Mouse (Mus musculus) stomach, embryonic 15.5 days (tissue): Measurements from ENCODE around the gene Cntnap2. TPM values are rescaled to one million over a fixed set of nuclear protein-coding genes. Genes with fewer than 3 reads are reported as not detected.
A peak's percentile ranks its signal among the peaks of the same experiment; 100 is the strongest.

Source experiments
- ATAC-seq: fragments of 200-750 bp; cut with Nextera tagmentation; 2 replicates; pipeline ENCODE4 v1.8.0; 2017; ENCODE audit warnings: low read depth, moderate number of reproducible peaks, moderate TSS enrichment; ENCODE audit not compliant: insufficient read depth, low FRiP score
- H3K27ac ChIP-seq: fragments of 300-500 bp; sonication (generic); 2 replicates; pipeline ENCODE4 v1.5.1; 2015; ENCODE audit warnings: mild to moderate bottlenecking, inconsistent platforms
- H3K27me3 ChIP-seq: fragments of 300-500 bp; sonication (generic); replicated peaks from 2 replicates; pipeline ENCODE4 v1.6.1; 2015; ENCODE audit warnings: inconsistent platforms
- H3K36me3 ChIP-seq: fragments of 300-500 bp; sonication (generic); 2 replicates; pipeline ENCODE4 v1.6.1; 2015; ENCODE audit warnings: inconsistent platforms
- H3K4me1 ChIP-seq: fragments of 300-500 bp; sonication (generic); 2 replicates; pipeline ENCODE4 v1.6.1; 2015; ENCODE audit warnings: inconsistent platforms
- H3K4me2 ChIP-seq: fragments of 300-500 bp; sonication (generic); 2 replicates; pipeline ENCODE4 v1.6.1; 2015; ENCODE audit warnings: mild to moderate bottlenecking, inconsistent platforms
- H3K4me3 ChIP-seq: fragments of 300-500 bp; sonication (generic); replicated peaks from 2 replicates; pipeline ENCODE4 v1.5.1; 2015; ENCODE audit warnings: inconsistent platforms
- H3K9ac ChIP-seq: fragments of 300-500 bp; sonication (generic); 2 replicates; pipeline ENCODE4 v1.6.1; 2015; ENCODE audit warnings: inconsistent platforms
- H3K9me3 ChIP-seq: fragments of 300-500 bp; sonication (generic); 2 replicates; pipeline ENCODE4 v1.6.1; 2016; ENCODE audit warnings: inconsistent platforms
- WGBS: fragments of 180-500 bp; shearing (Covaris S2); methylation state at CpG from one replicate; pipeline ENCODE4 v1.1.7; 2015; 5-methylcytosine and 5-hydroxymethylcytosine counted together
- polyA plus RNA-seq: library from polyadenylated mRNA; unstranded; fragments of >200 nt; fragmentation: Nextera tagmentation; extraction: Ambion mirVana; gene quantifications from 2 replicates; pipeline ENCODE4 v1.2.1, GENCODE M21; 2015

Cntnap2 gene
- polyA plus RNA-seq, 1 experiment from 2014 or later, result 1.7 TPM

DNA sequence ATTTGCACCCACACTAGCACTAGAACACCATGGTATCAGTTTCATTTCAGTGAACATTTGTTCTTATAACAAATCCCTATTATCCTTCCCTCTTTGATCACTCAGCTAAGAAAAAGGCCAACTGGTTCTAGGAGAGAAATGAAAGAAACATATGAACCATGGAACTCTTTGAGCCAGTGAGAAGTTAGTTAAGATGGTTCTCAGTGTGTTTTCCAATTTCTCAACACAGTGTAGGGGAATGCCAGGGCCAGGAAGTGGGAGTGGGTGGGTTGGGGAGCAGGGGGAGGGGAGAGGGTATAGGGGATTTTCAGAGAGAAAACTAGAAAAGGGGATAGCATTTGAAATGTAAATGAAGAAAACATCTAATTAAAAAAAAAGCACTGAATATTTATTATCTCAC, 286.8 kb downstream of the Cntnap2 start:
- no peak for ATAC-seq
- Histone ChIP-seq H3K27ac (no peak overlapping the region), H3K4me3 (no peak overlapping the region), H3K4me1 (no peaks in the 10 kb centered on the region), H3K9ac (no peak overlapping the region), H3K9me3 (no peaks in the 10 kb centered on the region), H3K4me2 (no peak overlapping the region), H3K36me3 (no peaks in the 10 kb centered on the region), H3K27me3 (no peaks in the 10 kb centered on the region)

DNA sequence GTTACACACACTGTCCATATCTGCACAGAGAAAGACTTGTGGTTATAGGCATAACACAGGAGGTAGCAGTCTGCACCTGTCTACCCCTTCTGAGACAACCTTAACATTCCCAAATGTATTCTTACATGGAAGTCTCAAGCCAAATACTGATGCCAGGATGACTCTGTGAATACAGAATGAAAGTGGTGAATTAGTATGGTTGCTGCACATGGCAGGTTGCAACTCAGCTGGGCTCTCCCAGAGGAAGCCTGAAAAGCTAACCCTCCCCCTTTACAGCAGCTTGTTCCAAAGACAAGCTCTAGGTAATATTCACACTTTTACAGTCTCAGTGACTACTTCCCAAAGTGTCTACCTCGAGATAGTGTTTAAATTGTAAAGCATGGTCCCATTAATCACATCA, 307.3 kb downstream of the Cntnap2 start:
- Histone ChIP-seq H3K36me3 (no peaks in the 10 kb centered on the region), H3K4me3 (no peak overlapping the region), H3K27ac (no peak overlapping the region), H3K9ac (no peak overlapping the region), H3K4me2 (no peak overlapping the region), H3K27me3 (no peaks in the 10 kb centered on the region), H3K4me1 (no peaks in the 10 kb centered on the region), H3K9me3 (no peaks in the 10 kb centered on the region)
- no peak for ATAC-seq
- 3% methylated on average over 1 of the region's 1 CpGs for WGBS

DNA sequence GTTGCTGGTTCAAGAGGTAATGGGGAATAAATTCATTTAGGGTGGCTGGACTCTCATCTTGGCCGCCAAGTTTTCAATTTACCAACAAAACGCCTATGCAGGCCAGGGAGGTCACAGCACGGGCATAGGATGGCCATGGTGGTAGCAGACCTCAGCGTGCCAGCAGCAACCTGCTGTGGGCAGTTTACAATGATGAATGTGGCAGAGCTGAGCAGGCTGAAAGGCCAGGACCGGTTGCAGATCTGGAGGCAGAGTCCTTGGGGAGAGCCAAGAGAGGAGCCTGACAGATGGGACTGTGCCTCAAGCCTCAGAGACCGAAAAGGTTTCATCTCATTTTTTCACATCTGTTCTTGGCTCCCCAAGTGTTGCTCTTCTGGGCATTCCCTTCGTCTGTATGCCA, 322.0 kb downstream of the Cntnap2 start:
- WGBS, result 61% methylated on average over 7 of the region's 7 CpGs

DNA sequence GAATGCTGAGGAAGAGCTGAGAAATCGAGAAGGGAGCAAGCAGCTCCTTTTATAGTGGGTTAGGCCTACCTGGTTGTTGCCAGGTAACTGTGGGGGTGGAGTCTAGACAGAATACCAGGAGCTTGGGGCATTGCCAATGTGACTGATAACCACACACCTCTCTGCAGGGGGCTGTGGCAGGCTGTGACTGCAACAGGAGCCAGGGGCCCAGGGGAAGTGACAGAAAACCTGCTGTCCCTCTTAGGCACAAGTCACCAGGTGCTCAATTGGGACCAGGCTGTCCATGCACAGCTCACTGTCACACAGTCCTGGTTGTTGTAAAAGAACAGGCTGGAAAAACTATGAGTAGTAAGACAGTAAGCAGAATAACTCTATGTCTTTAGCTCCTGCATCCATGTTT, 329.9 kb downstream of the Cntnap2 start:
- H3K4me3 ChIP-seq, result no peak overlapping the region
- H3K9ac ChIP-seq, result no peak overlapping the region
- no peaks in the 10 kb centered on the region for H3K4me1 ChIP-seq
- no peak for ATAC-seq
- H3K9me3 ChIP-seq, result no peaks in the 10 kb centered on the region
- no peak overlapping the region for H3K4me2 ChIP-seq
- H3K27me3 ChIP-seq, result no peaks in the 10 kb centered on the region
- H3K27ac ChIP-seq, result no peak overlapping the region
- 24% methylated on average over 1 of the region's 1 CpGs for WGBS
- H3K36me3 ChIP-seq, result no peaks in the 10 kb centered on the region

More for the DNA sequence above, 322.0 kb downstream of the Cntnap2 start:
- Histone ChIP-seq H3K9me3 (no peaks in the 10 kb centered on the region), H3K4me3 (no peak overlapping the region), H3K36me3 (no peaks in the 10 kb centered on the region), H3K27me3 (no peaks in the 10 kb centered on the region), H3K9ac (no peak overlapping the region), H3K27ac (no peak overlapping the region), H3K4me2 (no peak overlapping the region), H3K4me1 (no peaks in the 10 kb centered on the region)
- ATAC-seq, result no peak

DNA sequence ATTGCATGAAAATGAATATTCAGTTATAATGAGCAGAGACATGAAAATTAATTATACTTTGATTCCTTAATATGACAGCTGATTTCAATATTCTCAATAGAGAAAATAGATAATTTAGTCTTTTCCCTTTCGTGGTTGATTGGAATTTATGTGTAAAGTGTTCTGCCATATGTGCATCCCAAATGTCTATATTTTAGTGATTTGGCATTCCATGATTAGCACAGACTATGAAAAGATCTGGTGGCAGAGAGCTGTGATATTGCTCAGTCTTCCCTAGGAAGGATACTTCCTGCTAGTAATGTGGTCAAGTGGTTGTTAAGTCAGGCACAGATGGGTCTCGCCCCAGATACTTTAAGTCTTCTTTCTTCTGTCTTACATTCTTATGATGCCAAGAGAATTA, 354.5 kb downstream of the Cntnap2 start:
- ATAC-seq, result no peak
- WGBS, result 87% methylated on average over 2 of the region's 2 CpGs
- Histone ChIP-seq H3K9ac (no peak overlapping the region), H3K4me1 (no peaks in the 10 kb centered on the region), H3K27ac (no peak overlapping the region), H3K27me3 (no peaks in the 10 kb centered on the region), H3K36me3 (no peaks in the 10 kb centered on the region), H3K9me3 (no peaks in the 10 kb centered on the region), H3K4me2 (no peak overlapping the region), H3K4me3 (no peak overlapping the region)

DNA sequence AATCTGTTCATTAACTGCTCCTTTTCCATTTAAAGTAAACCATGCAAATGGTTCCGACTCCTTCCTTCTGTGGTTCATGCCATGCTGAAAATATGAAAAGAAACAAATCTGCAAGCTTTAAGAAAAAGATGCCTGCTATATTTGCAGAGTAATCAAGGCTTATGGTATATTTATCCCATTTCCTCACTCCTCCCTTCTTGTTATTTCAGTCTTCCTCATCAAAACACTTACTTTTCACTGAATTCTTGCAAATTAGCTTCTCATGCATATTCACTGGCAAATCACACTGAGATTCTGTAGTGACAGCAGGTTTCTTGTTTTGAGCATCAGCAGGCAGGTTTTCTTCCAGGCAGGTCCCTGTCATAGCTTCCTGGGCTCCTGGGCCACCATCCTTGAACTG, 396.3 kb downstream of the Cntnap2 start:
- Histone ChIP-seq H3K27ac (no peak overlapping the region), H3K4me1 (no peaks in the 10 kb centered on the region), H3K27me3 (no peaks in the 10 kb centered on the region), H3K4me3 (no peak overlapping the region), H3K9ac (no peak overlapping the region), H3K4me2 (no peak overlapping the region), H3K9me3 (no peaks in the 10 kb centered on the region), H3K36me3 (no peaks in the 10 kb centered on the region)
- 78% methylated on average over 1 of the region's 1 CpGs for whole genome bisulfite sequencing
- ATAC-seq, result no peak

DNA sequence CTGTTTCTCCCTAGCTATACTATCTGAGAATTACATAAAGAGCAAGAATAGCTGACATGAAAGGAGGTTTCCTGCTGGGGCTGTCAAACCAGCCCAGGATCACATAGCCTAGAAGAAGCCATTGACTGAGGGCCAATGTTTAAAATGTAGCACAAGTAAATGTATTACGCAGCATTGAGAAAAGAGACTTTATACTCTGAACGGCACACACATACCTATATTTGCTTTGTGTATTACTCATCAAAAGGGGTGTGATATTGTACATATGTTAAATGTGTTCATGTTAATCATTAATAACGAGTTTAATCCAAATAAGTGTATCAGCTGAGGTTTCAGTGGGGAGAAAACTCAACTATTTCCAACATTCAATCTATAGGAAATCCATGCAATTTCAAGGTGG, 459.1 kb downstream of the Cntnap2 start:
- Histone ChIP-seq H3K27me3 (no peaks in the 10 kb centered on the region), H3K9ac (no peak overlapping the region), H3K36me3 (no peaks in the 10 kb centered on the region), H3K4me2 (no peak overlapping the region), H3K4me1 (no peaks in the 10 kb centered on the region), H3K4me3 (no peak overlapping the region), H3K27ac (no peak overlapping the region), H3K9me3 (no peaks in the 10 kb centered on the region)
- WGBS, result 43% methylated on average over 3 of the region's 3 CpGs
- ATAC-seq, result peak; percentile 97

DNA sequence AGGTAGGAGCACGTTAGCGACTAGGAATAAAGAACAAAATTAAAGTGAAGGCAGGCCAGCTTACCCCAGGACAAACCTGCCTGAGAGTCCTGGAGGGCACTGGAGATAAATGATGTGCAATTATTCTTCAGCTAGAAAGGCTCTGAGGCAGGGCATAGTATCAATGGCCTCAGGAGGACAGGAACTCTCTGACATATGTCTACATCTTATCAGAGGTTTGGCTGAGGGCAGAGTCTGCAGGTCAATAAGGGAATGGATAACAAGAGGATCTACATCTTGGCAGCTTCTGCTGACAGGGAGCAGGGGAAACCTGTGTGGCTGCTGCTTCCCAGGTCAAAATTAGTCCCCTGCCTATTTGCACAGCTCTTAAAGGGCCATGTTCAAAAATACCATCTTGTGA, 477.8 kb downstream of the Cntnap2 start:
- no peaks in the 10 kb centered on the region for H3K36me3 ChIP-seq
- H3K4me1 ChIP-seq, result no peaks in the 10 kb centered on the region
- no peaks in the 10 kb centered on the region for H3K9me3 ChIP-seq
- no peak overlapping the region for H3K4me3 ChIP-seq
- no peaks in the 10 kb centered on the region for H3K27me3 ChIP-seq
- H3K27ac ChIP-seq, result no peak overlapping the region
- no peak for ATAC-seq
- H3K9ac ChIP-seq, result no peak overlapping the region
- 26% methylated on average over 2 of the region's 2 CpGs for WGBS
- no peak overlapping the region for H3K4me2 ChIP-seq

DNA sequence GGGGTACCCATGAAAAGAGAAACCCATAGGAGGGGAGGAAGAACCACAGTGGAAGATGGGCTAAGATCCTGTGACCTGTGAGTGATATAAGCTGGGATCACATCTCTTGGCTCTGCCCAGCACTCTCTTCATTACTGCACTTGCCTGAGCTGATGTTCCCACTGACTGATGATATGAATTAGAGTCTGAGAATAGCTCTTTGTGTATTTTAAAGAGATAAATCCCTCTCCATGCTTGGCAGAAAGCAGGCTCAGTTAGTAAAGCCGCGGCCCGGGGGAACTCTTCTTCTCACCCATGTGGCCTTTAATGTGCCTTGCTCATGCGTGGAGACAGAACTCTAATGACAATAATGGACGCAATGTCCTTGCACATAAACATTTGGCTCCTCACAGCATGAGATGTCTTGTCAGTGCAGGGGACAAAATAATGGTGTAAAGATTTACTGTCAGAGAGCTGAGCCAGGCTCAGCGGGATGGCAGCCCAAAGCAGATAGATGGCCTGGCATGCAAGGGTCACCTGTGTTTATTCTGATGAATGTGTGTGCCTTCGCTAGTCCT, 485.2 kb downstream of the Cntnap2 start:
- Histone ChIP-seq H3K9ac (no peak overlapping the region), H3K27me3 (no peaks in the 10 kb centered on the region)
- no peak for ATAC-seq

DNA sequence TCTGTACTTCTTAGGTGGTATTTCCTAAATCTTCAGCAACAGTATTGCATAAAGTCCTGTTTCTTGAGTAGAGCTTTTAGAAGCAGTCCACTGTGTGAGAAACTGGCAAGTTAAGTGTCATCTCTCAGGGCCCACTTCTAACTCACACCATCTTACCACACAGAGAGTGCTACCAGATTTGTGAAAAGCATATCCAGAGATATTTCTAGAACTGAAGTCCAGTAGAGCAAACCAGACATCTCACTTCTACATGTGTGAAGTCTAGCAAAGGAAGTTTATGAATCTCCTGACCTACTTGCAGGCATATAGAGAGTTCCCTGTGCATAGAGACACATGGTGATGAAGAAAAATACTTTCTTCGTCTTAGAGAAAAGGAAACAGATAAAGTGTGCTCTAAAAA, 500.6 kb downstream of the Cntnap2 start:
- no peaks in the 10 kb centered on the region for H3K27me3 ChIP-seq
- no peaks in the 10 kb centered on the region for H3K9me3 ChIP-seq
- no peak overlapping the region for H3K4me2 ChIP-seq
- H3K36me3 ChIP-seq, result no peaks in the 10 kb centered on the region
- no peak overlapping the region for H3K9ac ChIP-seq
- H3K4me3 ChIP-seq, result no peak overlapping the region
- H3K27ac ChIP-seq, result no peak overlapping the region
- 76% methylated on average over 1 of the region's 1 CpGs for WGBS
- H3K4me1 ChIP-seq, result no peaks in the 10 kb centered on the region
- ATAC-seq, result no peak

More for the DNA sequence above, 485.2 kb downstream of the Cntnap2 start:
- Histone ChIP-seq H3K4me3 (no peak overlapping the region), H3K27ac (no peak overlapping the region), H3K4me1 (no peaks in the 10 kb centered on the region), H3K4me2 (no peak overlapping the region), H3K36me3 (no peaks in the 10 kb centered on the region), H3K9me3 (no peaks in the 10 kb centered on the region)
- 29% methylated on average over 7 of the region's 7 CpGs for WGBS

DNA sequence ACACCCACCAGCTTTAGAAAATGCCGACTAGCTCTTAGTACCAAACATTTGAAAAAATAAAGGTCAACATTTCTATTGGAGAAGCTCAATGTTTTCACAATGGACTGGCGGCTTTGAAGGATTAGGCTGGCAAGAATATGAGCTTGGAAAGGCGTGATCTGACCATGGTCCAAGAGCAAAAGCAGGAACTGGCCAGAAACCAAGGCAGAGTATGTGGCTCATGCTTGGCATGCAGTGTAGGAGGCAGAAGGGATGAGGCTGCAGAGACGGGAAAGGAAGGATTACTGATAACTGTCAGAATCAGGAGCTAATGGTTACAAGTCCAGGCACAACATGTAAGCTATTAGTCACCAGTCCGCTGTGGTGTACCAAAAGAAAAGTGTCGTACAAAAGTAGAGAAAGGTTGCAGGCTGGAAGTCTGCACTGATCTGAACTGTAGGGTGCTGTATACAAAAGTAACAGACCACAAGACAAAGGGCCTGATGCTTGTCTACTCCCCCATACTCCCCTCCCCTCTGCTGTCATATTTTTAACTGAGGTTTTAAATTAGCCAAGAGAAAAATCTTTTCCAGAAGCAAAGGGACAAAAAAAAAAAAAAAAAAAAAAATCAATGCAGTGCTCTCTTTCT, 525.4 kb downstream of the Cntnap2 start:
- Histone ChIP-seq H3K9me3 (no peaks in the 10 kb centered on the region), H3K4me2 (no peak overlapping the region), H3K4me1 (no peaks in the 10 kb centered on the region), H3K27ac (no peak overlapping the region), H3K36me3 (no peaks in the 10 kb centered on the region), H3K27me3 (no peaks in the 10 kb centered on the region), H3K4me3 (no peak overlapping the region), H3K9ac (no peak overlapping the region)
- no peak for ATAC-seq
- WGBS, result 53% methylated on average over 6 of the region's 6 CpGs

DNA sequence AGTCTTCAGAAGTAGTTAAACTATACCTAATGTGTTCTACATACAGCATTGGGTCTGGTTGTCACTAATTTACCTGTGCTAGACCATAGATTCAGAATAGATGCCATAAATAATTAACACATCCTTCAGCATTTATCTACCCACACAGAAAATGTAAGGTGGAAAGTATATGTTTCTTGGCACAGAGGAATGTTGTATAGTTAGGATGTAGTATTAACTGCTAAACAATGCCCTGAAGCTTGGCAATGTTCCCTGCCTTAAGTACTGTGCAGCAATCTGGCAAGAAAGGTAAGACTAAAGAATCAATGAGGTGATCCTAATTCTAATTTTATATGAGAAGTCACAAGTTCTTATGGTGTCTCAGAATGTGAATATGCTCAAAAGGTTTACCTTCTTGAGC, 529.9 kb downstream of the Cntnap2 start:
- H3K9me3 ChIP-seq, result no peaks in the 10 kb centered on the region
- no peak overlapping the region for H3K27ac ChIP-seq
- no peak overlapping the region for H3K4me3 ChIP-seq
- H3K4me2 ChIP-seq, result no peak overlapping the region
- H3K27me3 ChIP-seq, result no peaks in the 10 kb centered on the region
- ATAC-seq, result no peak
- H3K9ac ChIP-seq, result no peak overlapping the region
- no peaks in the 10 kb centered on the region for H3K4me1 ChIP-seq
- no peaks in the 10 kb centered on the region for H3K36me3 ChIP-seq

DNA sequence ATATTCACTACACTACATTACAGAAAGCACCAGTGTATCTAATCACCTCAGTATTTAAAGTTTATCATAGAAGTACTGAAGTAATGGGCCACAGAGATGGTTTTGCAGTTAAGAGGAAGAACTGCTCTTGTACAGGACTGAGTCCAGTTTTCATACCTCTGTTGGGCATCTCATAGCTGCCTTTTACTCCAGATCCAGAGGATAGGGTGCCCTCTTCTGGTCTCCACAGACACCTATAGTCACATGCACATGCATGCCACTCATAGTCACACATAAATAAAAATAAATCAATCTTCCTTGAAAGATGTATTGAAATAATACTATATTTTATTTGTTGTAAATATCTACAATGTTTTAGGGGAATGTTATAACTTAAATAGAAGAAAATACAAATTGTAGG, 587.9 kb downstream of the Cntnap2 start:
- Histone ChIP-seq H3K36me3 (no peaks in the 10 kb centered on the region), H3K9me3 (no peaks in the 10 kb centered on the region), H3K4me3 (no peak overlapping the region), H3K27me3 (no peaks in the 10 kb centered on the region), H3K27ac (no peak overlapping the region), H3K4me1 (no peaks in the 10 kb centered on the region), H3K4me2 (no peak overlapping the region), H3K9ac (no peak overlapping the region)
- no peak for ATAC-seq
